Mouse (Mus musculus) thymus, postnatal 0 days (tissue): Measurements from ENCODE around the gene Kiz. TPM values are rescaled to one million over a fixed set of nuclear protein-coding genes. Genes with fewer than 3 reads are reported as not detected.

ENCODE experiments used
- DNase-seq: peaks from one replicate; pipeline ENCODE4 v3.0.0-alpha.2; 2015; ENCODE audit warnings: low spot score
- polyA plus RNA-seq: library from polyadenylated mRNA; unstranded; fragments of >200 nt; fragmentation: Nextera tagmentation; extraction: Ambion mirVana; gene quantifications from 2 replicates; pipeline ENCODE4 v1.2.1, GENCODE M21; 2015

Kiz gene
- polyA plus RNA-seq, 1 experiment from 2014 or later: 17.9 TPM

- no peak for DNase-seq
Measured at GRCm38 (mm10) chr2:146975453-146976028, 119.9 kb downstream of the Kiz start.

GRCm38 (mm10) chr2:146982786-146983185, 127.1 kb downstream of the Kiz start:
- DNase-seq: no peak

GRCm38 (mm10) chr2:146984831-146985230, 129.2 kb downstream of the Kiz start:
- no peak for DNase-seq

- DNase-seq: no peak
Measured at GRCm38 (mm10) chr2:146985807-146986206, 130.1 kb downstream of the Kiz start.

- DNase-seq: no peak
Measured at GRCm38 (mm10) chr2:146986429-146986828, 130.8 kb downstream of the Kiz start.

- DNase-seq: no peak
Measured at GRCm38 (mm10) chr2:147007265-147007664, 151.6 kb downstream of the Kiz start.

- no peak for DNase-seq
Measured at GRCm38 (mm10) chr2:147009084-147009483, 153.4 kb downstream of the Kiz start.

GRCm38 (mm10) chr2:147010141-147010540, 154.5 kb downstream of the Kiz start:
- DNase-seq: no peak

GRCm38 (mm10) chr2:147010952-147011351, 155.3 kb downstream of the Kiz start:
- no peak for DNase-seq

GRCm38 (mm10) chr2:147011474-147012140, 155.9 kb downstream of the Kiz start:
- DNase-seq: peak; percentile 15

GRCm38 (mm10) chr2:147012141-147012622, 156.5 kb downstream of the Kiz start:
- DNase-seq: no peak

GRCm38 (mm10) chr2:147012623-147013184, 157.0 kb downstream of the Kiz start, which contains the start of gene Xrn2:
Gene Xrn2 (plus strand): TSS chr2:147012996.
- peak; percentile 96 for DNase-seq

GRCm38 (mm10) chr2:147013194-147013969, 157.7 kb downstream of the Kiz start:
- DNase-seq: peak; percentile 89

- DNase-seq: peak; percentile 12
Measured at GRCm38 (mm10) chr2:147014101-147014886, 158.6 kb downstream of the Kiz start.

Other genes with a start within 250 kb of the Kiz start
- gene Xrn2, start 157.1 kb downstream of the Kiz start, polyA plus RNA-seq: 76.1 and 87.8 TPM in 2 replicates
- gene Nkx2-4, start 229.6 kb downstream of the Kiz start, polyA plus RNA-seq: 0.08 and 0.19 TPM in 2 replicates